Mouse (Mus musculus) ovary, postnatal 14 days (tissue): ENCODE measurements around the gene Camta2.
A peak's percentile ranks its signal among the peaks of the same experiment; 100 is the strongest.

Experiments used
- DNase-seq: peaks from one replicate; pipeline ENCODE4 v3.0.0; 2022; ENCODE audit warnings: low spot score

Camta2 gene

GRCm38 (mm10) chr11:70647716-70648420 is 40.0 kb downstream of the Camta2 start:
- DNase-seq: no peak

- peak; percentile 86 for DNase-seq
Observed at GRCm38 (mm10) chr11:70646691-70647650, 40.9 kb downstream of the Camta2 start, which contains the start of the genes Rnf167 and Slc25a11. Gene Rnf167, plus strand, starts transcription at chr11:70647235. Gene Slc25a11, minus strand, starts transcription at chr11:70647479.

DNA sequence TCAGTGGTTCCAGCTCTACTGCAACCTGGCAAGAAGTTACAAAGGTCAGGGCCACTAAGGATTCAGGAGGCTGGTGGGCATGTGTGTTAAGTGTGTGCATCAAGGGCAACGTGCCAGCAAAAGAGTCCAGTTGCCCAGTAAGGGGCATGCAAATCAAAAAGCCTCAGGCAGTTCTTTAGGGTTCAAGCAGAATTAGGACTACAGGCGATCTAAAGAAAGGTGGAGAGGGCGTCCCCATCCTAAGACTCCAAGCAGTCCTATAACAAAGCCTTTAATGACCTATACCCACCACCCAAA is 41.7 kb downstream of the Camta2 start:
- no peak for DNase-seq

GRCm38 (mm10) chr11:70645461-70646258 is 42.2 kb downstream of the Camta2 start:
- no peak for DNase-seq

GRCm38 (mm10) chr11:70644564-70645103 is 43.3 kb downstream of the Camta2 start:
- no peak for DNase-seq

GRCm38 (mm10) chr11:70643051-70643450 is 44.9 kb downstream of the Camta2 start:
- no peak for DNase-seq

GRCm38 (mm10) chr11:70641241-70641640 is 46.7 kb downstream of the Camta2 start:
- DNase-seq: no peak

DNA sequence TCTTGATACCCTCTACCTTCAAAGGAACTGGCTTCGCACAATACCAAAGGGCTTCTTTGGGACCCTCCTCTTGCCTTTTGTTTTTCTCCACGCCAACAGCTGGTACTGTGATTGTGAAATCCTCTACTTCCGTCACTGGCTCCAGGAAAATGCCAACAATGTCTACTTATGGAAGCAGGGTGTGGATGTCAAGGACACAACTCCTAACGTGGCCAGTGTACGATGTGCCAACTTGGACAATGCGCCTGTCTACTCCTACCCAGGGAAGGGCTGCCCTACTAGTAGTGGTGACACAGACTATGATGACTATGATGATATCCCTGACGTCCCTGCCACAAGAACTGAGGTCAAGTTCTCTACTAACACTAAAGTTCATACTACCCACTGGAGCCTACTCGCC is 47.9 kb downstream of the Camta2 start:
- DNase-seq: no peak

DNA sequence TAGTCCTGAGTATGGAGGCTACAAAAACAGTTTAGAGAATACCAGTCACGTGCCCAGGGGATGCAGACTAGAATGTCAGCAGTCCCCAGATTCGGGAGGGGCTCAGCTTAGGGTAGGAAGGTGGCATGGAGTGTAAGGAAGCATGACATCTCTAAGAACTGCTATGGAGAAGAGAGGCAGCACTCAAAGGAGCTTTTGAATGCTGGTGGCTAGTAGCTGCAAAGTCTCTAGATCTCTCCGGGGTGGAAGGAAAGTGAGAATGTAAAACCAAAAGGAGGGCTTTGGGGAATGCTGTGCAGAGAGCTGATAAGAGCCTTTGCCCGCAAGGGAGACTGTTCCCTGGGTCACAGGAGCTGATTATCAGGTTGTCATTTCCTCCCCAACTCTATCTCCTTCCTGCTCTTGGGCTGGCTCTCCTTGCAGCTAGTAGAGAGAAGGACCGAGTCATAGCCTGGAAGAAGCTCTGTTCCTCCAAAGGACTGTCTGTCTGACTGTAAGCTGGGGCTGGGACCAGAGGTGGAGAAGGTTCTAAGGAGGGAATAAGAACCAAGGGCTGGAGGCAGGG is 49.1 kb downstream of the Camta2 start, which contains the start of gene Gp1ba:
Gene Gp1ba, plus strand, starts transcription at position 409 of the 565 bp plus-strand sequence.
- DNase-seq: no peak

GRCm38 (mm10) chr11:70638293-70638692 is 49.6 kb downstream of the Camta2 start:
- no peak for DNase-seq

- no peak for DNase-seq
Observed at GRCm38 (mm10) chr11:70637764-70638163, 50.1 kb downstream of the Camta2 start.

DNA sequence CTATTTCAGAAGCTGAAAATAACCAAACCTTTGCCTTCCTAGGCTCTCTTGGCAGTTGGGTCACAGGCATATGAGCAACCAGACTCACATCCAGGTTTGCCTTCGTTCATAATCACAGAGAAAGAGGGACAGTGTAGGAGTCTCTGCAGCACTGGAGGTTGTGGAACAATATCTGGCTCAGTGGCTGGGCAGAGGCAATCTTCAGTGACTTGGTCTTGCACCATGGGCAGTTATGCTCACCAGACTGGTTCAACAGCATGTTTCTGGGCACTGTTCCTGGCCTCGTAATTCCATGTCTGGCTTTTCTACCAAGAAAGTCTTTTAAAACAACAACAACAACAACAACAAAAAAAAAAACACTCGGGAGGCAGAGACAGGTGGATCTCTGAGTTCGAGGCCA is 52.3 kb downstream of the Camta2 start:
- no peak for DNase-seq

- no peak for DNase-seq
Observed at GRCm38 (mm10) chr11:70630129-70630528, 57.8 kb downstream of the Camta2 start.

GRCm38 (mm10) chr11:70629557-70629956 is 58.3 kb downstream of the Camta2 start:
- DNase-seq: no peak

DNA sequence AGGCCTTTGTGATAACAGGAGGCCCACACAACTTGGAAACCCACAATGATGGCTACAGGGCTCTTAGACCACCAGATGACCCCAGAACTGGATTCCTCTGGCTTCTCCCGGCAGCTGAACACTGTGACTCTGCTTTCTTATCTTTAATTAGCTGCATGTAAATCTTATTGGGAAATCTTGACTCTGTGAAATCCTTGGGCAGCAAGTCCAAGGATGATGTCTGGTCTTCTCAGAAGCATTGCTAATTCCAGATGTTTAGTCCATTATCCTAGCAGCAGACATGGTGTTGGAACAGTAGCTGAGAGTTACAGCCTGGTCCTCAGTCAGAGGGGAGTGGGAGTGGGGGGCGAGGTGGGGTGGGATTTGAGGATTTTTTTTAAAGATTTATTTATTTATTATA is 59.5 kb downstream of the Camta2 start:
- DNase-seq: no peak

DNA sequence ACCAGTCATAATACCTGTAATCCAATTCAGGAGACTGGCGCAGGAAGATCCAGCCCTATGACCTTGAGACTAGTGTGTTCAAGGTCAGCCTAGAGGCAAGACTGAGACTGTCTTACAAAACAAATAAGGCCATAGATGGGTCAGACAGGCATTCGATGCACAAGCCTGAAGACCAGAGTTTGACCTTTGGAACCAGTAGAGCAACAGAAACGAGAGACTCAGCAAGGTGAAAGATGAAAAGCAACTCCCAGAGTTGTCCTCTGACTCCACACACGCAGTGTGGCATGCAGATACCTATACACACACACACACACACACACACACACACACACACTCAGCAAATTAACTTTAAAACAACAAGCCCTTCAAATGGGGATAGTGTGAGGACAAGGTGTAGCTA is 61.0 kb downstream of the Camta2 start:
- no peak for DNase-seq

DNA sequence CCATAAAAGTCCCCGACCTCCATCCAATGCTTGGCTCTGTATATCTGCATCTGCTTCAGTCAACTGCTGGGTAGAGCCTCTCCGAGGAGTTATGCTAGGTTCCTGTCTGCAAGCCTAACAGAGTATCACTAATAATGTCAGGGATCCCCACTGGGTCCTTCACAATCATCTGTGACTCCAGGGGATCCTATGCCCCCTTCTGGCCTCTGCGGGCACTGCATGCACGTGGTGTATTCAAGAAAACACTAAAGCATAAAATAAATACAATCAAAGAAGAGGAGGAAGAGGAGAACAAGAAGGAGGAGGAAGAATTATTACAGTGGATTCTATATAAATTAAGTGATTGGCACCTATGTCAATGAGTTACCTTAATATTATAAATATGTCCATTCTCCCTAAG is 62.4 kb downstream of the Camta2 start:
- no peak for DNase-seq

- DNase-seq: no peak
Observed at GRCm38 (mm10) chr11:70623053-70623742, 64.7 kb downstream of the Camta2 start.

GRCm38 (mm10) chr11:70621972-70622814 is 65.7 kb downstream of the Camta2 start:
- DNase-seq: no peak
